Mouse (Mus musculus): ENCODE results near the gene Carf.
"Not testable (repeated sequence)": the region's sequence is repeated elsewhere in the genome, so short reads cannot be mapped to it uniquely, and the experiment has no call there.

Gene Carf

DNA sequence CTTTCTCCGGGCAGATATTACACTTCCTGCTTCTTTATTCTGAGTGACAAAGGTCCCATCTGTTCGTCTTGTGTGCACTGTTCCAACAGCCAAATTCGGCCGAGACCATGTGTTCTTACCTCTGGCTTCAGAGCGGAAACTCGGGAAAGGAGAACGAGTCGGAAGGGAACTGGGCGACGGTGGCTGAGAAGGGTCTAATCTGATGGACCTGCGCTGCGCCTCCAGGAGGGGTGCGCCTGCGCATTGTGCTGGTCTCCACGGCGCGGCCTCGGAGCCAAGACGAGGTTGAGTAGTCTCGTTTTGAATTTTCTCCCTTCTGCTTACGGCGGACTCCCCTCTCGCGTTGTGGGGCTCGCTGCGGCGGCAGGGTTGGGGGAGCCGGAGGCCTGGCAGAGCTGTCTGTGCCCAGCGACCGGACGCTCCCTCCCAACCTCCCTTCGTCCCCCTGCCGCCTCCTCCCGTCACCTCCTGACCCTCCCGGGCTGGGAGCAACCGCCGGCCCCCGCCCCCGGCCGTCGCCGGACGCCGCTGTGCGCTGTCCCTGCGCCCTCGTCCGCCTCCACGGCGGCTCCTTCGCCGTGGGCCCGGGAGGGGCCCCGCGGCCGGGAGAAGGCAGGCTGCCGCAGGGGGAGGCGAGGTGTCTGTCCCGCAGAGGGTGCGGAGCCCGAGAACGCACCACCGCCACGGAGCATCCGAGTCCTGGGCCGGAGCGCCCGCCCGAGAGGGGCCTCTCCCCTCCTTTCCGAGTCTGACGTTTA is at the start of gene Carf, which contains the start of gene Wdr12:
Gene Carf, plus strand, starts transcription at position 224 of the 758 bp plus-strand sequence.
Gene Wdr12, minus strand, starts transcription at position 622 of the 758 bp plus-strand sequence.
- DNase-seq: peak; percentile 98

DNA sequence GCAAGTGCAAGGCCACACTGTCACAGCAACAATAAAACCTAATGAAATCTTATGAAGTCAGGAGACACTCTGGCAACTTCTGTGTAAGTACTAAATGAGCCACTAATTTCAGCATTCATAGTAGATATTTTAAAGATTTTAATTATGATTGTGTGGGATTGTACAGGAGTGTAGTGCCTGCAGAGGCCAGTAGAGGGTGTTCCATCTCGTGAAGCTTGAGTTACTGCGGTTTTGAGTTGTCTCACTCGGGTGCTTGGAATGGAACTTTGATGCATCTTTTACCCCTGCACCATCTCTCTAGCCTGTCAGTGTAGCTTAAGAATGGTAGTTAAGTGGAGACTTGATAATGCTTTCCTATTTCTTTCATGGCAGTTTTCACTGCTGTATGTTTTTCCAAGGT is 43.4 kb upstream of the Carf start:
- no peak for DNase-seq

DNA sequence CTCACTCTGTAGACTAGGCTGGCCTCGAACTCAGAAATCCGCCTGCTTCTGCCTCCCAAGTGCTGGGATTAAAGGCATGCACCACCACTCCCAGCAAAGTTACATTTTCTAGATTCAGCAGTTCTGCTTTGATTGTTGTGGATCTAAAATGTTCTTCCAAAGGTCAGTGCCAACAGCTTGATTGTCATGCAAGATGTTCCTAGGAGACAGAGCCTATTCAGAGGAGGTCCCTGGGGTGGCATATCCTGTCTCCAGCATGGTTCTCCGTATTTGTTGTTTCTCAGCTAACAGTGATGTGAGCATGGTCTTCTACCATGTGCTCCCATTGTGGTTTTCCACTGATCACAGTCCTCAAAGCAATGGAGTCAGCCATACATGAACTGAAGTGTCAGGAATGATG is 41.7 kb upstream of the Carf start:
- no peak for DNase-seq

DNA sequence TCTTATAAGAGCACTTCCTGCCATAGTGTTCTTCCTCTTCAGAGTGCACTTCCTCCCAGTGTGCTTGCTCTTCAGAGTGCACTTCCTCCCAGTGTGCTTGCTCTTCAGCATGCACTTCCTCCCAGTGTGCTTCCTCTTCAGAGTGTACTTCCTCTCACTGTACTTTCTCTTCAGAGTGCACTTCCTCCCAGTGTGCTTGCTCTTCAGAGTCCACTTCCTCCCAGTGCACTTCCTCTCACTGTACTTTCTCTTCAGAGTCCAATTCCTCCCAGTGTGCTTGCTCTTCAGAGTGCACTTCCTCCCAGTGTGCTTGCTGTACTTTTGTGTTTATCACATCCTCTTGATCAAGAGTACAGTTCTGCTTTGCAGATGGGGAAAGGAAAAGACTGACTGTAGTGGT is 27.3 kb upstream of the Carf start:
- not testable (repeated sequence) for DNase-seq

DNA sequence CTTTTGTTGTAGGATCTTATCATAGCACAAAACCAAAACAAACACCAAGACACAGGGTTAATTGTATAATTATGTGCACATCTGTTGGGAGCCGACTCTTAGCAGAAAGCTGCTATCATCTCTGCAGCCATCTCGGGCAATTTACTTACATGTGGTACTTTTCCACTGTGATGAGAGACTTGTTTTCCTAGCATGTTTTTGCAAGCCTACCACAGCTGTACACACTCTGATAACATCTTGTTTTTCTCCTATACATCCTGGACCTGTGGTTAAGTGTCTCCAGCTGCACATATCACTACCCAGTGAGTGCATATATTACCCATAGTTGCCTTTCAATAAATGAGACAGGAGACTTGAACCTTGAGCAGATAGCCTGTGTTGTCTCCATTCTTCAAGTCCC is 23.1 kb upstream of the Carf start:
- DNase-seq: no peak

DNA sequence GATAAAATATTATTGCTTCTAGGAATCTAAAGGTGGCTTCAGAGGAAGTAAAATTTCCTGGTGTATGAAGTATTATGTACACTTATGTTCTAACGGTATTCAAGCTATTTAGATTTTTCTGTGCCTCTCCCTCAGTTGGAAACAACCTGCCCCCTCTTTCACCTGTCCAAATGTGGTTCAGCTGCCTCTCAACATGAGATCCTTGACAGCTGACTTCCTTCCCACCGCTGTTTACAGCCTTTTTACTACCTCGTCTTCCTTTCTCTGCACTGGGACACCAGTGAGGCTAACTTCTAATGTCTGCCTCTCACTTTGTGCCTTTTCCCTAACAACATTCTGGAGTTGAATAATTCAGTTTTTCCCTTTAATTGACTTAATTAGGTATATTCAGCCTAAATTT is 22.5 kb upstream of the Carf start:
- DNase-seq: no peak

DNA sequence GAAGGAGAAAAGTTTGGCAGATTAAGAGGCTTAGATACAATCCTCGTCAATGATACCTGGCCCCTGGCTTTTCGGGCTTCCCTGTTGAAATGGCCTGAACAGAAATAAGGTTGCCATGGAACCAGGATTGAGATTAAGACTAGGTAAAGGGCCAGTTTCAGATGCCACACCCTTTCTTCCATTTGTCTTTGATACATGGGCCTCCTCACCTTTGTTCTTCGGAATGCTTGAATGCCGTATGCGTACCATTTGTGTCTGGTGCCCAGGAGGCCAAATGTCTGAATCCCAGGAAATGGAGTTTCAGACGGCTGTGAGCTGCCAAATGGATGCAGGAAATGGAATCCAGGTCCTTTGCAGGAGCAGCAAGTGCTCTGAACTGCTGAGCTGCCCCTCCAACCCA is 21.6 kb upstream of the Carf start:
- no peak for DNase-seq

DNA sequence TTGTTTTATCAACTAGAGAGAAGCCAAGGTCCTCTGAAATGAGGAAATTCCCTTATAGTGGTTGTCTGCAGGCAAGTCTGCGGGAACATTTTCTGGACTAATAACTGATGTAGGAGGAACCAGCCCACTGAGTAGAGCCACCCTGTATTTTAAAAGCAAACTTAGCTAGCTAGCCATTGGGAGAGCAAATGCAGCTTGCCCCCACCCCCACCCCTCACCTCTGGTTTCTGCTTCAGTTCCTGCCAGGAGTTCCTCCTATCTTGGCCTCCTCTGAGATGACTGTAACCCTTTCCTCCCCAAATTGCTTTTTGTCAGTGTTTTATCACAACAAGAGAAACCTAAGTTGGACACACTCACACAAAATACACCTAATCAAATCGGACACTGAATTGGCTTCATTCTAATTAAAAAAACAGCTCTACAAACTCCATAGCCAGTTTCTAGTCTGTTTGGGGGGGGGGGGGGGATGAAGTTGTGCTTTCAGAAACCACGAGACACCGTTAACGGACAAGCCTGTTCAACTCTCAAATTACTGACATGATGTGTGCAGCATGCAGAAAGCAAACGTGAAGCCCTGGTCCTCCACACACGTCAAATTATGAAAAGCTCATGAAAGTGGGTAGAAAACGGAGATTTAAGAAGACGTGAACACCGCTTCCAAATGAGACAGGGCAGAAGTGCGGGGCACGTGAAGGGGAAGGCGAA is 1.3 kb upstream of the Carf start:
- DNase-seq: peak; percentile 2

DNA sequence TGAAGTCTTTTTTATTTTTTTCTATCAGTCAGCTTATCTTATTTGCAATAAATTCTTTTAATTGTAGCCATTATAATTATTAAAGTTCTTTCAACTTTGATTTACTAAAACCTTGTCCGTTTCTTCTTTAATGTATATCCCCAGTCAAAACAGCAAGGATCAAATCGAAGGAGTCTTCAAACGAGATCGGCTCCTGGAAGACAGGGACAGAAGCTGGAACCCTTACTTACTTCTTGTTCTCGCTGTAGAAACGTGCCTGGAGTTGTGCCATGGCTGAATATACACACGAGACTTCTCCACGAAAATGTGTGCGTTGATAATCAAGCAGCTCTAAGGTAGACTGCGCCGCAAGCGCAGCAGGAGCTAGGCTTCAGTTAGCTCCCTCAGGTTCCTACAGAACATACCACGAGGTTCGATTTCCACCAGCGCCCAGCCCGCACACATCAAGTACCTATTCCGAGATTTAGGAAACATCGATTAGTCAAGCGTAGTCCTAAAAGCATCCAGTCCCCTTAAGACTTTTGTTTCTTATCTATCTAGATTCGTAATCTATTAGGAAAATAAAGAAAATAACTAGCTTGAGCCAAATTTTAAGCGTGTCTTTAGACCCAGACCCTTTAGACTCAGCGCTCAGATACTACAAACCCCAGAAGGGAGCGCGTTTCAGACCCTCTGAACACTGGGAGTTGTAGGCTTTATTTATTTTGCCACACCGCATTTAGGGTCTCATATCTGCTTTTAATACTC is 597 bp upstream of the Carf start:
- DNase-seq: peak; percentile 58

DNA sequence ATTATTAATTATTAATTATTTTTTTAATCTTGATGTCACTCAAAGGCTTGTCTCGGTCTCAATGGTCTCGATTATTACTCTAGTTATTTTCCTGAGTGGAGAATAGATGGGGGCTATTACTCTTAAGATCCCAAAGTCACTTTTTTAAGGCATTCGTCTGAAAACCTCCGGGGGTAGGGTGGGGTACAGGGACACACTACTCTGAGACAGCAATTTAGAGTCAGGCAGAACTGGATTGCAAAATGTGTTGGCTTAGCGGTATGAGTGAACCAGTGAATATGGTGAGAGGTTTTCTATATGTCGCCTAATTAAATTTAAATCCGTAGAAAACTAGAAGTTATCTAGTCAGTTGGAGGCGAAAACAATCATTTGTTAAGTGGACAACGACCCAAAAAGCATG is 792 bp downstream of the Carf start:
- no peak for DNase-seq

DNA sequence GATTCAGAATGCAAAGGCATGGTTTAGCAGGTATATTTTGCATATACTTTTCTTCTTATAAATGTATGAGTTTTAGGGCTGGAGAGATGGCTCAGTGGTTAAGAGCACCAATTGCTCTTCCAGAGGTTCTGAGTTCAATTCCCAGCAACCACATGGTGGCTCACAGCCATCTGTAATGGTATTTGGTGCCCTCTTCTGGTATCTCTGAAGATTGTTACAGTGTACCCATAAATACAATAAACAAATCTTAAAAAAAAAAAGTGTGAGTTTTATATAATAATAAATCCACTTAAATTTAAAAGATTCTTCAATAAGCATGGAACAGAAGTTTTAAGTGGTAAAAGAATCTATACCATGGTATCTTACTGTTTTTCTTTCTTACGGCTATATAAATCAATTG is 6.5 kb downstream of the Carf start:
- no peak for DNase-seq

DNA sequence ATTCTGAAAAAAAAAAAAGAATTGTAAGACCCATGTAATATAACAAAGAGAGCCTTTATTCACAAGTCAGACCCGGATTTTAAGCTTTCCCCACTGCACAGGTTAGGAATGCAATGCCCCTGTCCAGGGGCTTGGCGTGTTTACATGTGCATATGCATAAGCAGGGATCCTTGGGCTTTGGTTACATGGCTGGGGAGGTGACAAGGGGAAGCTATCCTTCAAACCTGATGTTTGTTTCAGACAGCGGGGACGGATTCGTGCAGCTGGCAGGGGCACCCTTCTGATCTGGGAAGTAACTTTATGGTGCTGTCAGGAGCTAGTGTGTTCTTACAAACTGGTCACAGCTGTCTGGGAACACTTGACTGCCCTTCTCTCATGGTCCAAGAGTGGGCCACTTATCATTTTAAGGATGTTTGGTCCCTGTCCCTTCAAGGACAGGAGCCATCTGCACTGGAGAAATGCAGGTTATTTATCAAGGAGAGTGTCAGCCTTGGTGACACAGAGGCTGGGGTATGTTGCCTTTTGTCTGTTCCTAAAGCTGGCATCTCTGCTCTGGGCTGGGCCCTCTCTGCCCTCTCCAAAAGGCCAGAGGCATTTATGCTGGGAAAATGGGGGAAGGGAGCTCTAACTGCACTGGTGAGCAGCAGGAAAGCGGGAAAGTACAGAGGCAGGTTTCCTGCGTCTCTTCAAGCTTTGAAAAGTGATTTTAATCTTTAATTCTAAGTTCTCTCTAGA is 19.8 kb downstream of the Carf start:
- no peak for DNase-seq

DNA sequence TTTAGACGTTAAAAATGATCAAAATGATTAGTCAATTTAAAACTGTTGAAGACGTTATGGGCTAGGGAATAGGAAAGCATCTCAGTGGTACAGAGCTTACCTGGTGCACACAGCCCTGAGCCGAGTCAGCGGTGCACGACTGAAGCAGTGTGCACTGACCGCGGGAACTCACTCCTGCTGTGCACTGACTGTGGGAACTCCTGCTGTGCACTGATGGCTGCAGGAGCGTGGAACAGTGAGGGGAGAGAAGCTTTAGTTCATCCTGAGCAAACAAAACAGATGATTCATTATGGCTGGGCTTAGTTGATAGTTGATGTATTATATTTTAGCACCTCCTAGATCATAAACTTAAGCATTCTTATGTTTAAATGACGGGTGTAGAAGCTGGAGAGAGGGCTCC is 39.3 kb downstream of the Carf start:
- no peak for DNase-seq

DNA sequence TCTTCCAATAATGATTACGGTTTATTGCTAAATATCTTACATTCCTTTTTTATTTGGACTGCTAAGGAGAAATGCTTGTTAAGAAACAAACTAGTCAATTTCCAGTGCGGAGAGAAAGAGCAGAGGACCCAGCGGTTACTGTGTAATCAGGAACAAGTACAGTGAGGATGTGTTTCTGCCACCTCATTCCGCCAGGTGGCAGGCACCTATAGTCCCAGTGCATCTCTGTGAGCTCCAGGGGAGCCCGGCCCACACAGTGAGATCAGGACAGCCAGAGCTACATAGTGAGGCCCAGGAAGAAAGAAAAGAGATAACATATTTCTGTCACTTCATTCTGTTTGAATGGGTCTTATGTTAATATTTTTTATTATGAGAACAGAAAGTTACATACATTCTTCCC is 54.7 kb downstream of the Carf start:
- no peak for DNase-seq

DNA sequence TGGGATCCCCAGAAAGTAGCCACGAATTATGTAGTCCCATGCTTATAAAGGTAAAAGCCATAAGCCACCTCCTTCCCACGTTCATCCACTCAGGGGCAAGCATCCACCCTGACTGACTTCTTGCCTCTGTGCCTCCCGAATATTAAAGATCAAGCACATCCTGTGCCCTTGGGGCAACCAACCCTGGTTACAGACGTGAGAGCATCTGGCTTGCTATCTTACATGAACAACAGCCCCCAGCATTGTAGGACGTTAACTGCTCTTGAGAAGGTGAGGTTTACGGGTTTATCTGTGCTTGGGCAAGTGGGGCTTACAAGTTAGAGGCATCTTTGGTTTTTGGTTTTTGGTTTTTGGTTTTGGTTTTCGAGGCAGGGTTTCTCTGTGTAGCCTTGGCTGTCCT is 58.6 kb downstream of the Carf start:
- no peak for DNase-seq

DNA sequence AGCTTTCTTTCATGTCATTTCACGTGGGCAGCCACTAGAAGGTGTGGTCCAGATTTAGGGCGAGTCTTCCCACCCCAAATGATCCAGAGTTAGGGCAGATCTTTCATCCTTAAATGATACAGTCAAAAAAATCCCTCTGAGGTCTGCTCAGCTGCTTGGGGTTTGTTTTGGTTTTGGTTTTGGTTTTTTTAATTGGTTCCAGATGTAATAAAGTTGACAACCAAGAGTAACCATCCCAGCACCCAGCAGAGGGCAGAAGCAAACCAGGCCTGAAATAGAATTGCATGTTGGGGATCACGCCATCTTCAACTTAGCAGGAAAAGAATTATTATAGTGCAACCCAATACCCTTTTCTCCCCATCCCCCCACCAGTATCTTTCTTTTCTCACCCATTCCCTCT is 60.4 kb downstream of the Carf start:
- DNase-seq: peak; percentile 10

DNA sequence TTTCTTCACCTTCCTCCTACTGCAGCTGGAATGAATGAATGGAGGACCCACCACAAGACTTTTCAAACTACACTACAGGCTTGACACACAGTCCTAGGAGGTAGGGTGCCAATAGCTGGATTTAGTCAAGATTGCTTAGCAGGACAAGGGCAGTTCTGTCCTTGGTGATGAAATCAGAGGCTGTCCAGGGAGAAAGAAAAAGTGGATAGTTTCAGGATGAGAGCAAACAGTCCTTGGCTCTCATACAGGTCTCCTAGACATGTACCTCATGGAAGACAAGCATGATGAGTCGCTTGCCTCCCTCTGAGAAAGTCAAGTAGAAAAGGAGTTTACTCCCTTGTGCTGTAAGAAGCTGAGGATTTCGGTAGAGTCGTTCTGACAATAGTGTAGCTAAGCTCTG is 65.6 kb downstream of the Carf start:
- DNase-seq: no peak

DNA sequence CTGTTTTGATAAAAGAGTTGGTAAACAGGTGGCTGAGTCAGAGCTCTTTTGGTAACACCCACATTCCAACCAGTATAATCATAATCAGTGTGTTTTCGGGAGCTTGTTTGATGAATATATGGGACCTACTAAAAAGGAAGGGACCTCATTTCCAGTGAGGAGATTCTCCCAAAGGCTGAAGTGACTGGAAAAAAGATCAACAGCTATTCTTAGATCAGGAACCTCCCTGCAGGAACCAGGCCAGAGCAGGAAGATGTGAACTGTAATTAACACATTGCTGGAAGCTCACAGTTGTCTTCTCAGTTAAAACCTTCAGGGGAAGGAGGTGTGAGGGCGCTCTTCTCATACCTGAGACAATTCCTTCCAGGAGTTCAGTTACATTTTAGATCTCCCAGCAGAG is 71.6 kb downstream of the Carf start:
- DNase-seq: no peak

DNA sequence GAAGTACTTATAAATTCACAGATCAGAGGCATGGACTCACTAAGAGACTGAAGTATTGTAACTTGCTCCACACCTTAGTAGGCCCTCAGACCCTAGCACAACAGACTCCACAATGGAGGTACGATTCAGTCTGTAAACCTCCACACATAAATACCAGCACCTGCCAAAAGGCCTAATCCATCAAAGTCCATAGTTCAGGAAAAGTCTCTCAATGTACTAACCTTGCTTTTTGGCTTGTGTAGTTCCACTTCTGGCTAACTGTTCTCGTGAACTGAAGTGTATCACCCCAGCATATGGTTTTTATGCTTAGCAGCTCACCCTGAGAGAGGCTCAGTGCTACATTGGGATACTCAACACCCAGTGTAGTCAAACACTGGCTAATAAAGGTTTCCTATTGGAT is 72.2 kb downstream of the Carf start:
- DNase-seq: no peak

DNA sequence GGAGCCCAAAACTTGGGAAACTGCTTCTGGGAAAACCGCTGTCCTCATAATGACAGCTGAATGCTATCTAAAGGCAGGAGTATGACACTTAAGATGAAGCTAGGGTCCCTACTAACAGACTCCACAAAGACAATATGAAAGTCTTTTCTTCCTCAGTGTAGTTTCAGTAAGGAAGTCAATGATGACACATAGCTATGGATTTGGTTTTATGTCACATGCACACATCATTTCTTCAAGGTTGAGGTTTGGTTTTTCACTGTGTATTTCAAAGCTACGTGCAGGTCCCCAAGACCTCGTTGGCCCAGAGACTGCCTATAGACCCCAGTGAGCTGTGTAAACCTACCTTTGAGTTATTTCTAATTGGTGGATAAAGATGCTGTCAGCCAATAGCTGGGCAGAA is 75.1 kb downstream of the Carf start:
- no peak for DNase-seq

DNA sequence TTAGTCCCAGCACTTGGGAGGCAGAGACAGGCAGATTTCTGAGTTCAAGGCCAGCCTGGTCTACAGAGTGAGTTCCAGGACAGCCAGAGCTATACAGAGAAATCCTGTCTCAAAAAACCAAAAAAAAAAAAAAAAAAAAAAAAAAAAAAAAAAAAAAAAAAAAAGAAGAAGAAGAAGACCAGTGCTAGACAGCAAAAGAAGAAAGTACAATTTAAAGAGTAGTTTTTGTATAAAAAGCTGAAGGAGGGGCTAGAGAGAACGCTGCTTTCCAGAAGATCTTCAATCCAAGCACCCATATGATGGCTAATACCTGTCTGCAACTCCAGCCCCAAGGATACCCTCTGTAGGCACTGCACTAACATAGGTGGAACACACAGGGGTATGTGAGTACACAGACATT is 79.8 kb downstream of the Carf start:
- not testable (repeated sequence) for DNase-seq

DNA sequence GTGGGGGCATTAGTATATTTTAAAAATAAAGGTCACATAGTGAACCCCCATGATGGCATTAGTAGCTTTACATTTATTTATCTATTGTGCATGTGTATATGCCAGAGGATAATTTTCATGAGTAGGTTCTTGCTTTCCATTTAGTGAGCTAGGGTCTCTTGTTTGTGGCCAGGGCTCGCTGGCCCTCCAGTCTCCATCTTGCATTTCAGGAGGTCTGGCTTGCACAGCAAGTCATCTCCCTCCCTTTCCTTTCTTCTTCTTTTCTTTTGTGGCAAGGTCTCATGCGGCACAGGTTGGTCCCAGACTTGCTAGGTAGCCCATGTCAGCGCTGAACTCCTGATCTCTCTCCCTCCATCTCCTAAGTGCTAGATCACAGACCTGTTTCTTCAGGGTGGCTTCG is 81.3 kb downstream of the Carf start:
- no peak for DNase-seq
